Mouse (Mus musculus): ENCODE measurements around the gene Nhlh1. TPM values are rescaled to one million over a fixed set of nuclear protein-coding genes. Genes with fewer than 3 reads are reported as not detected.

The Nhlh1 gene
- total RNA-seq (2021) = not detected
- long read RNA-seq, experiment 1 = 0 reads
- long read RNA-seq, experiment 2 = 0 reads

DNA sequence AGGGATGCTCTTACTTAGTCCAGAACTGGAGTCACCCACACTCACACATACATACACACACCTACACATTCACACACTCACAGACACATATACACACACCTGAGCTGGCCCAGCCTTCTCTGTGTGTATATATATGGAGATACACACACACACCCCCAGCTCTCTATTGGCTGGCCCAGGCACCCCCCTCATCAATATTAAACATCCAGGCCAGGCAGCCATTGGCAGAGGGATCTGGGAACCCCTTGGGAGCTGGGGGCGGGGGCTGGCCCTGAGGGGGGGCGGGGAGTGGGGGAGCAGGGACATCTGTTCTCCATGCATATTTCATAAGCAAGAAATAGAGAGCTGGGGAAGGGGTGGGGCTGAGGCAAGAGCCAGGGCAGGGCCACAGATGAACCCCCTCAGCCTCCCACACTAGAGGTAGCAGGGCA is at the start of gene Nhlh1:
Nhlh1 (minus strand) TSS at position 83 of the 431 bp plus-strand sequence.
- intact Hi-C loops (cut with DNase I; ENCODE audit: low total_unique reads) = loop anchor here (10.0 kb wide), 1 partner anchor 267 kb away; the partner anchor contains the start of gene Kcnj9
- DNase-seq = no peak

DNA sequence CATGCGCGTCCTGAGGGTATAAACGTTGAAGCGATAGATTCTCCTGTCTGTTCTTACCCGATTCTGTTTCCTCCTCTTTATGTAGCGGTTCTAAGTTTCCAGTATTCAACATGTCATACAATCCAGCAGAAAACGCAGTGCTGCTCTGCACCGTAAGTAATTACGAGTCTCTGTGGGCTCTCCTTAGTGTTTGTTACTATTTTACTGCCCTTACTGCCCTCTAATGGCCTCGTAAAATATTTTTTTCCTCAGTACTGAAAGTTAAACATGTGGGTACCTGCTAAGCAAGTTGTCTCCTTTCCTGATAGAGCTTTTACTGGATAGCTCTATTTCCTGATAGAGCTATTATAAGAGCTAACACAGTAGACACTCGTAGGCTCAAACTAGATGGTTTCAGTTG is 47.7 kb upstream of the Nhlh1 start:
- intact Hi-C loops (cut with DNase I; ENCODE audit: low total_unique reads) = no loop called here
- no peak for DNase-seq

DNA sequence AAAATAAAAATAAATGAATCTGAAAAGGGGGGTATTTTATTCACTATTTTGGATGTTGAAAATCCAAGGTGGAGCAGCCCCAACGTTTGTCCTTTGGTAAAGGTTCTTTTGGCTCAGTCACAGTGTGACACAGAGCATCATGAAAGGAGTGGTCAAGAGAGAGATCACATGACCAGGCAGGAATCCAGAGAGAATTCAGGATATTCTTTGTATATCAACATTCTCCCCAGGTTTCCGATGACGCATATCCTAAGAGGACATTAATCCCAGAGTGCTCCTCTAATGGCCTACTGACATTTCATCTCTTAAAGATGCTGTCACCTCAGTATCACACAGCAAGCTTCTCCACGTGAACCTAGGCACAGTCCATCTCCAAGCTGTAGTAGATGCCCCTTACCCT is 46.2 kb upstream of the Nhlh1 start:
- no peak for DNase-seq
- intact Hi-C loops (cut with DNase I; ENCODE audit: low total_unique reads) = no loop called here

DNA sequence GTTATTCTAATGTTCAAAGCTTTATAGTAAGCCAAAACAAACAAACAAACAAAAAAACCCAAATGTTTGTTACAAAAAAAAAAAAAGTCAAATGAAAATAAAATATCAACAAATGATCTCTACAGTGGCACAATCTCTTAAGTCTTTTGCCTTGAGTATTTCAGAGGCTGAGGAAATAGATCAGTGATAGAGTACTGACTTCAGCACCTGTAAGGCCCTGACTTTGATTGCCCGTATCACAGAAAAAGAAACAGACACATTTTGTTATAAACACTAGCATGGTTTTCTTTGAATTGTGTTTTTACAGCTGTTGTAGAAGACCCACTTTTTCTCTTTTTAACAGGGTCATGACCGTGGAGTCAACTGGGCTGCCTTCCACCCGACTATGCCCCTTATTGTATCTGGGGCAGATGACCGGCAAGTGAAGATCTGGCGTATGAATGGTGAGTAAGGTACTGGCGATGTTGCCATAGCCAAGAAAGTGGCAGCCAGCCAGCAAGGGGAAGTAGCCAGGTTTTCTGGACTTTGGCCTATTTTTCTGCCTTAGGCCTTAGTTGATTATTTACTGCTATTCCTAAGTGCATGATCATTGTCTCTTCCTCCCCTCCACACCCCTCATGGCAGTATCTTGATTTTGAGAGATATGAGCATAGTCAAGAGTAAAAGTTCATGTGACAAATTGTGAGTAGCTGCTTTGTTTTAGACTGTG is 42.1 kb upstream of the Nhlh1 start:
- intact Hi-C loops (cut with DNase I; ENCODE audit: low total_unique reads) = no loop called here
- DNase-seq = no peak

DNA sequence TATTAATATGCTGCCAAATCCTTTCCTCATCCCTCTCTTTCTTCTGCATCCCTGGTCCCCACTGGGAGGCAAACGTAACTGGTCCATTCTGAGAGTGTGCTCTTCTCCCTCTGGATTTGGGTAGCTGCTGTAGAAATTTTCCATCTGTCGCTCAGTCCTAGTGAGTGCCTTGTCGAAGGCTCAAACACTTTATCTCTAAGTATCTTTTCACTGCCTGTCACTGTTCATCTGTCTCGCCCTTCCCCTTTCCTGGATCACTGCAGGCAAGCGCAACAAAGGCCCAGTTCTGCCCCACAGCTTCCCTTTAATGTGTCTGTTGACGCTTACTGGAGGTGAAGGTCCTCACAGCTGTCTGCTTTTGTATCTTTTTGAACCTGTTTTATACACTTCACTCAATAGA is 37.8 kb upstream of the Nhlh1 start:
- no peak for DNase-seq
- intact Hi-C loops (cut with DNase I; ENCODE audit: low total_unique reads) = no loop called here

DNA sequence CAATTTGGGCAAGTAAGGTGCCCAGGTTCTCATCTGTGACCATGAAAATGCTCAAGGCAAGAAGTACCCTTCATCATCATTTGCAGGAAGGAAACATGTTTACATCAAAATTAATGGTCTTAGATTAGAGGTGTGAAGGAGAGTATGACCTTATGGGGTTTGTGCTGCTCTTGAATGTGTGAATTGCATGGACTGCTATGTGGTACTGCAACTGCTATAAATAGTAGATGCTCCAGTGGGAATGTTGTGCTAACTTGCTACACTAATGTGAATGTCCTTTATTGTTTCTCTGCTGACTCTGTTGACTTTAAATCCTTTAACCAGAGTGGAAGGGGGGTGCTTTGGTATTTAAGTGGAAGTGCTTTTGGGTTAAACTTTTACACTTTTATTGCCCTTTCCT is 36.9 kb upstream of the Nhlh1 start:
- no peak for DNase-seq
- intact Hi-C loops (cut with DNase I; ENCODE audit: low total_unique reads) = no loop called here

DNA sequence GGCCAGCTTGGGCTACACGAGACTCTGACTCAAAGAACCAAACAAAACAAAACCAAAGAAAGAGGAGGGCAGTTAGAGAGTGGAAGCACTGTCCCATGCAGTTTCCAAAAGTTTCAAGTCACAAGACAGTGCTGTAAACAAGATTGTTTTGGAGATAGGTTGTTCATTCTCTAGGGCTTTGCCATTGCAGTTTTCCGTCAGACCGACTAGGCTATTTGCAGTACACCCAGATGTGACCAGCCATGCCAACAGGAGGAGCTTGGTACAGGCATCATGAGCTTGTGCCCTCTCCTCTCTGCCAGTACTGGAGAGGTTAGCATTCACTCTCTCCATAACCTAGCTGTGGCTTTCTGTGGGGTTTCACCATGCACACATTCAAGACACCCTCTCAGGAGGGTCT is 36.1 kb upstream of the Nhlh1 start:
- no peak for DNase-seq
- intact Hi-C loops (cut with DNase I; ENCODE audit: low total_unique reads) = no loop called here

DNA sequence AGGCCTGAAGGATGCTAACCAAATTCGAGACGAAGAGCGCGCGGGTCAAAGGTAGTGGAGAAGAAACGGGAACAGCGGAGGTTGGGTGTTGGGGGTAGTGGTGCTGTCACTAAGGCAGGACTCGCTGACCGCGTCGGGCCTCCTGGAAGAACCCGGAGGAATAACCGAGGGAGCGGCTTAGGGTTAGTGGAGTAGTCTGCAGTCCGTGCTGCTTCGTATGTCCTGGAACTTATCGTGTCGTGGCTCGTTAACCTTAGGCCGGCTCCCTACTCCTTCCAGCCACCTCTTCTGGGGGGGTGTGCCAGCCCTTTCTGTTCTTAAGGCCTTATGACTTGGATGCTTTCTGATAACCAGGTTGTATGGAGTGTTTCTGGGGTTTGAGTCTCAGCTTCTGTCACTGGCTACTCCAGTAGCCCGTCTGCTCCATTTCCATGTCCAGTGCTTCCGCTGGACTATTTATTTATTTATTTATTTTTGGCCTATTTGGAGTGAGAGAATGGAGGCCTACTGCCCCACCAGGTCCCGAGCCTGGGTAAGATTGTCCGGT is 25.6 kb upstream of the Nhlh1 start:
- intact Hi-C loops (cut with DNase I; ENCODE audit: low total_unique reads) = no loop called here
- DNase-seq = no peak

DNA sequence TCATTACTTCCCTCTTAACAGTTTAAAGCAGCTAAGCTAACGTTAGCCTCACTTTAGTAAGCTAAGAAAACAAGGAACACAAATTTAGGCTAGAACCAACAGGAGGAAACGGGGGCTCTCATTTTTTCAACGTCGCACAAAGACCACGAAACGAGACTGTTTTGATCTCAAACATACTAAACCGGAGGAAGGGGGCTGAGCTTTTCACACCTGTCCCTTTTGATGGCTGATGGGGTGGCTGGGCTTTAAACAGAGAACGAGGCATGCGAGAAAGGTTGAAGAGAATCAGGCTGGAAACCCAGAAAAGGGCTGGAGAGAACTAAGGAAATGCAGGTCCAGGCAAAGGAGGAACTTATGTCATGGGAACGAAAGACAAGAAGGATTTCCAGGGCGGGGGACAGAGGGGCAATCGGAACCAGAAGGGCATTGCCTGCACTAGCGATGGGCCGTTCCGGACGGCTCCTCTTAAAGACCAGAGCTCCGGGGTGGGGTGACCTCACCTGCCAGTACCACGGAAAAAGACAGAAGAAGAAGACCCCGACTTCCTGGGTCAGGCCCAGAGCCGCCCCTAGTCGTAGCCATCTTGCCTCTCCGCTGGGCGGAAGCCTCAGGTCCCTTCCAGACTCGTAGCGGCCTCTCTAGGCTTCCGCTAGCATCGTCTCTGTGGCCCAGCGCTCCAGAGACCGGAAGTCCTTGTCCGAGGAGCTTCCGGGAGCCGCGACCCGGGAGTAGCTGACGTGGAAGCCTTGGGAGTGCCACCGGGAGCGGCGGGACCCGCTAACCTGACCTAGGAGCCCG is 24.9 kb upstream of the Nhlh1 start, which contains the start of the genes Copa and Ncstn:
Copa (plus strand) TSS at position 429 of the 798 bp plus-strand sequence.
Ncstn (minus strand) TSS at position 695 of the 798 bp plus-strand sequence.
- DNase-seq = peak; percentile 92
- intact Hi-C loops (cut with DNase I; ENCODE audit: low total_unique reads) = no loop called here

DNA sequence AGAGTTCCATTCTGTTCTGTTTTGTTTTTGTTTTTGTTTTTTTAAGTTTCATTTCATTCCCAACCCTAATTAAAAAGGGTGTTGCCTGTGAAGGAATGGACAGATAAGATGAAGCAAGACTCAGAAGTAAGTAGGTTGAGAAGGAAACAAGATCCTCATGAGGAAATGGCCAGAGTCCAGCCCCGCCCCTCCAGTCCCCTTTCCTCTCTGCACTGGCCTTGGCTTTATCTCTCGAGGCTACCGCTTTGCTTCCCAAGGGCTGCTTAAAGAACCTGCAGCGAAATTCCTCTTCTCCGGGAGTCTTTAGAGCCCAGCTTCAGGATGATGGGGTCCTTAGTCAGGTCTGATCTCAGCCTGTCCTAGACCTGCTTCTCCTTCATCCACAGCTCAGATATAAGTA is 20.6 kb upstream of the Nhlh1 start:
- DNase-seq = no peak
- intact Hi-C loops (cut with DNase I; ENCODE audit: low total_unique reads) = no loop called here

DNA sequence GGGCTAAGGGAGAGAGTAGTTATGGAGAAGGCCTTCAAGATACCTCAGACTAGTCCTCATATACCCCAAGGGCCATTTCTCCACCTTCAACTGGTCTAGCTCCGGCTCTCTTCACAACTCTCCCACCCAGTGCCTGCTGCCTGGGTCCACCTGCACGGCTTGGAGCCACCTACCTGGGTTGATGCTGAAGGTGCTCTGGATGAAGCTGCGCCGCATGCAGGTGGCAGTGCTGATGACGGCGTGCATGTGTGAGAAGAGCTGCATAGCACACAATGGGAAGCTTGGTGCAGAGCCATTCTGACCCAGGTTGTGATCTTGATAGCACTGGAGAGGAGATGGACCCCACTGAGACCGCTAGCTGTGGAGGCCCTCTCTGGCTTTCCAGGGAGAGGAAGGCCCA is 15.2 kb upstream of the Nhlh1 start:
- no peak for DNase-seq
- intact Hi-C loops (cut with DNase I; ENCODE audit: low total_unique reads) = no loop called here

DNA sequence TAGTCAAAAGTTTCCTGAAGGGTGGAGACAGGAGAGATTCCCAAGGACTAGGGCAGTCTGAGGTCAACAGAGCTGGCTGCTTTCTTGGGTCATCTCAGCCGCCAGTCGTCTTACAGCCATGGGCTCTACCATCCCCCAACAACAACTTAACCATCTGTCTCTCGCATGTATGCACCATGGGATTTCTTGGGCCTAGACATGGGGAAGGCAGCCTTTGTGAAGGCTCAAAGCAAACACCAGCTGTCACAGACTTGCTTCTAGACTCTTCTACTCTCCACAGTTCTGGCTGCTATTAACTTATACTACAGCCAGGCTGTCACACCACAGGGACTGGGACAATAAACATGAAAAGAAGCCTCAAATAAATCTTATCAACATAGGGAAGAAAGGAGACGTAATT is 14.2 kb upstream of the Nhlh1 start:
- intact Hi-C loops (cut with DNase I; ENCODE audit: low total_unique reads) = no loop called here

DNA sequence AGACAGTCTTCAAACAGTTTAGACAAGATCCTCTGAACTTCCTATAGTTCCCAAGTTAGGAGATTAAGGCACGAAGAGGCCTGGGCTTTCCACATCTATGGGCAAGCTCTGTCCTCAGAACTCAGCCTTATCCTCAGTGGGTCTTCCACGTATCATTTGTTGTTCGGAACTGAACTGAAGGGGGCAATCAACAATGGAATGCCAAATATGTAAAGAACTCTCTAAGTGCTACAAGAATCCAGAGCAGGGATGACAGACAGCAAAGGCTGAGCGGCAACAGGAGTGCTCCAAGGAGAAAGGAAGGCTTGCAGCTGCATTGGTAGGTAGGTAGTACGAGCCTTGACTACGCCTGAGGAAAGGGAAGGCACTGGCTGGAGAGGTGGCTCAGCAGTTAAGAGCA is 12.9 kb upstream of the Nhlh1 start:
- intact Hi-C loops (cut with DNase I; ENCODE audit: low total_unique reads) = no loop called here
- DNase-seq = no peak

More for the DNA sequence above, 14.2 kb upstream of the Nhlh1 start:
- DNase-seq = no peak

DNA sequence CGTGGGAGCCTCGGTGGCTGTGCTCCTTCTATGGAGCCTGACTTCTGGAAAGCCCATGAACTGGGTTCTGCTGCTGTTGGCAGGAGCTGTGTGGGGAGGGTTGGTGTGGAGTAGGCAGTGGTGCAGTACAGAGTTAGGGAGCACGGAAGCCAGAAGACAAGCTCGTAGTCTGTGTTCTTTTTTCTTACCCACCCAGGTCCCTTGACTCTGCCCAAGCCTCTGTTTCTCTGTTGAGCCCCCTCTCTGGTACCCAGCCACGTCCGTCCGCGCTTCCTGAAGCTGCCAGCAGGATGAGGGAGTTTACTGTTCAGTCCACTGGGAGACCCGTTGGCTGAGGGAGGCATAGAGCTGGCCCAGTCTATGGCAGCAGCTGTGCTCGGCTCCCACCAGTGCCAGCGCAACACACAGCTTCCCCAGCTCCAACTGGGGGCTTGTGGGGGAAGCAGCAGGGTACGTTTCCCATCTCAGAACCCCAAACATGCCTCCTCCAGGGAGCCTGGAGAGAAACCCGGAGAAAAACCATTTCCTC is 7.3 kb upstream of the Nhlh1 start:
- intact Hi-C loops (cut with DNase I; ENCODE audit: low total_unique reads) = no loop called here

DNA sequence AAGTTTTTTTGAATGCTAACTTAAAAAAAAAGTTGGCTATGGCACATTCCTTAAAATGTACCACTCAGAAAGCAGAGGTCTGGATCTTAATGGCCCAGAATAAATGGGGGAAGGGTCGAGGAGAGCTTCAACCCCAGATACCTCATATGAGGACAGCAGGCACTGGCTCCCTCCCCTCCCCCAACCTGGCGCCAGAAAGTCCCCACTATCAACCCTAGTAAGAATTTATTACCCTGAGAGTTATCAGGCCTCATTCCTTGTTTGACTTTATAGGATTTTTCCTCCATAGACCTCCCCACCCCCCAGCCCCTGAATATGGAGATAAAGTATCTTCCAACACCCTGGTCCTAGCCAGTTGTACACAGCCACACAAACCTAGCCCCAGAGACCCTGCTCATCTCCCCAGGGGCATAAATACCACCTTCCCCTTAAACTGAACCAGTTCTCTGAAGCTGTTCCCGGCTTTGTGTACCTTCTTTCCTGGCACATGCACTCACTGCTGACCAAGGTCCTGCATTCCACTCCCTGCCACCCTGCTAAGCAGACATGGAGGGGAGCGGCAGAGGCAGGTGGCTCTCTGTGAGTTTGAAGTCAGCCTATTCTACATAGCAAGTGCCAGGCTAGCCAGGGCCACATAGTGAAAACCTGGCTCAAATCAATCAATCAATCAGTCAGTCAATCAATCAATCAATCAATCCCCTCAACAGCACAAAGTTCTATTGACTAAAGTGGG is 6.1 kb upstream of the Nhlh1 start:
- intact Hi-C loops (cut with DNase I; ENCODE audit: low total_unique reads) = no loop called here
- DNase-seq = no peak

More for the DNA sequence above, 7.3 kb upstream of the Nhlh1 start:
- peak; percentile 48 for DNase-seq

DNA sequence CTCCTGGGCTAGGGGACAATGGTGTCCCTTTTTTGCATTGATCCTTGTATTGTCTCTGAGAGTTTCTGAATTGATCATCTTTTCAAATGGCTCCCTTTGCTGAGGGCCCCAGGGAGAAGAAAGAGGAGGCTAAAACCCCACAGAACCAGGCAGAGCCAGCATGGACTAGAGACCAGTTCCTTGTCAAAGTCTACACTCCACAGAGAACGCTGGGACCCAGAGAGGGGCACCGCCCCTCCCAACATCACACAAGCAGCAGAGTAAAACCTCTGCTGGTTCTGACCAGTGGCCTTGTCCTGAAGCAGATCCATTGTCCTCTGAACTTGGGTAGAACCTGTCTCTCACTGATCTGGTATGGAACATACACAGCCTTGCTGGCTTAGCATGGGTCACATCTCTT is 4.7 kb upstream of the Nhlh1 start:
- intact Hi-C loops (cut with DNase I; ENCODE audit: low total_unique reads) = no loop called here
- DNase-seq = no peak

DNA sequence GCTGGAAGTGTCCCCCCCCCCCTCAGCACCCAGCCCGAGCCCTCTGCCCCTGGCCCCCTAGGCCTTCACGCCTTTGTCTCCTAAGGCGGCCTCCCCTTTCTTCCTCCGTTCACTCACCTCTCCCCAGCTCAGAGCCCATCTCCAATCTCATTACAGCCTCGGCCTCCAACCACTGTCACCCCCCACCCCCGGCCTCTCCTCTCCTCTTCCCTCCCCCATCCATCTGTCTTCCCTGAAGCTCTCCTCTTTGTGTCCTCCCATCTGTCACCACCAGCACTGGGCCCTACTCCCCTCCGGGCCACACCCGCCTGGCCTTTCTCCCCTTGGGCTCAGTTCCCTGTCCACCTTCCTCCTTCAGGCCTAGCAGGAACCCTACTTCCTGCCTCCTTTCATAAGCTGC is 3.8 kb upstream of the Nhlh1 start:
- DNase-seq = no peak
- intact Hi-C loops (cut with DNase I; ENCODE audit: low total_unique reads) = no loop called here

DNA sequence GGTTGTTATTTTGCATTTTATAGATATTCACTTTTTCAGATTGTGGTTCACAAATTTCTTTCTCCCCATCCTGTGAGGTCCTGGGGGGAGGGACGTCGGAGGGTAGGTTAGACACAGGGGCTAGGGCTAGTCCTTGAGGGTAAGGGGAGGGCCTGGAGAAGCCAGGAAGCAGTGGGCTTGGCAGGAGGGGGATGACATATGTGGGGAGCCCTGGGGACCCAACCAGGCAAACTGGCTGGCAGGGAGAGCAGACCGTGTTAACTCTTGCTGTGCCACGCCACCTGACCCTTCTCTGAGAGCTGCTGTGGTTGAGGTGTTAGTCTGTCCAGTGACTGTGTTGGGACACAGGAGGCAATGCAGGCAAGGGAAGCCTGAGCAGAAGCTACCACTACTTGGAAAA is 3.3 kb upstream of the Nhlh1 start:
- intact Hi-C loops (cut with DNase I; ENCODE audit: low total_unique reads) = no loop called here
- no peak for DNase-seq

DNA sequence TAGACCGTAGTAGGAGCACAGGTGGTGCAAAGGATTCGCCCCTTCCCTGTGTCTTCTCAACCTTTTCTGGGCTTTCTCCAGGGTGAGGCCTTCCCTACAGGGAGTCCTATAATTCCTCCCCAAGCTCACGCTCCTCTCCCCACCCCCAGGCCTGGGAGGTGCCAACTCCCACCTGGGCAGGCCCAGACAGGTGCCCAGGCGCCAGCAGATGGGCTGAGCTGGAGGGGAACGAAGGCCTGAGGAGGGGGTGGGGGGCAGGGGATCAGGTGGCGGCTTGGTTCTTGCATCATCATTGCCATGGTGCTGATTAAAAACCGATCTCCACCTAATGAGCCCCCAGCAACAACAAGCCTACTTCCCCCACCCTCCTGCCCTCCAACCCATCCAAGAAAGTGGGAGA is 1.5 kb upstream of the Nhlh1 start:
- intact Hi-C loops (cut with DNase I; ENCODE audit: low total_unique reads) = loop anchor here (10.0 kb wide), 1 partner anchor 266 kb away; the partner anchor contains the start of gene Kcnj9
- DNase-seq = no peak
